Mouse (Mus musculus): ENCODE data around the gene Myo5c. TPM values are rescaled to one million over a fixed set of nuclear protein-coding genes. Genes with fewer than 3 reads are reported as not detected.

The Myo5c gene
- polyA plus RNA-seq (2017; shearing (Covaris generic)) = 0.39 TPM

GRCm38 (mm10) chr9:75231841-75232746 lies at the start of gene Myo5c:
TSS of gene Myo5c (plus strand) at chr9:75232020.

GRCm38 (mm10) chr9:75306126-75306898 lies 74.5 kb downstream of the Myo5c start, which contains the start of gene Gnb5:
TSS of gene Gnb5 (plus strand) at chr9:75306288.

GRCm38 (mm10) chr9:75347458-75347857 lies 115.6 kb downstream of the Myo5c start, which contains the start of gene Bcl2l10:
TSS of gene Bcl2l10 (plus strand) at chr9:75347758.

Other genes with a start within 250 kb of the Myo5c start
- gene Arpp19, start 194.4 kb upstream of the Myo5c start, polyA plus RNA-seq (2017; shearing (Covaris generic)) = 265 TPM
- gene Myo5a, start 161.0 kb upstream of the Myo5c start, polyA plus RNA-seq (2017; shearing (Covaris generic)) = 5.9 TPM
- gene Gnb5, start 74.3 kb downstream of the Myo5c start, polyA plus RNA-seq (2017; shearing (Covaris generic)) = 9.8 TPM
- not detected for gene Bcl2l10, start 115.7 kb downstream of the Myo5c start, polyA plus RNA-seq (2017; shearing (Covaris generic))
- 52.7 TPM for gene Mapk6, start 178.0 kb downstream of the Myo5c start, polyA plus RNA-seq (2017; shearing (Covaris generic))
- gene Leo1, start 209.5 kb downstream of the Myo5c start, polyA plus RNA-seq (2017; shearing (Covaris generic)) = 31.5 TPM

Measured in activated CD4-positive, CD25-positive, alpha-beta regulatory T cell, adult 9 weeks (primary cell).